Mouse (Mus musculus): Measurements from ENCODE around the gene Kirrel3.

DNA sequence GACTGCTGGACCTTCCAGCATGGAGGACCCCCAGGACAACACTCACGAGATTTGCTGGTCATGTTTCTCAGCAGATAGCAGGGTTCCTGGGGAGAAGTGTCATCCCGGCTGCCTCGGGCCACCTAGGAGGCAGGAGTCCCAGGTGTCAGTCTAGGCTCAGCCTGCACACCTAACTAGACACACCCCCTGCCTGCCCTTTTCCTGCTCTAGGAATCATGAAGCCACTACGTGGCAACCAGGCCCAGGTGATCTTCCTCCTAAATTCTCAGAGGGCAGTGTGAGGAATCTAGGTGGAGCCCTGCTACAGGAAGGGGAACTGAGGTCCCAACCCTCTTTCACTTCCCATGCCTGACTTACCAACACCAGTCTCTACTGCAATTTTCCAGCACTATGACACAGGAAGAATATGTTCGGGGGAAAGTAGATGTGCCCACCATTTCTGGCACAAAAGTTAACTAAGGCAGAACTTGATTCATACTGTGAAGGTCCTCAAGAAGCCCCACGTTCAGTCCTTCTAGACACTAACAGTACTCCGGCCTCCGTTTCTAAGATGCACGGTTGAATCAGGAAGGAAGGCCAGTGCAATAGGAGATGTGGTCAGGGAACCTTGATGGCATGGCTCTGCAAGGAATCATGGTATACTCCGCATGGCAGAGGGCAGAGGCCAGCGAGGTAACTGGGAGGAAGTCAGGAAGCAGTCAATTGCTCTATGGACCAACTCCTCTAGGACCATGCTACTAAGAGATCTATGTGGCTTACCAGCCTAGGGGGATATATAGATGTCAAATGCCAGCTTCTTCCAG is 570.0 kb downstream of the Kirrel3 start:
- no peak for TF ChIP-seq GATA1 (IDR thresholded peaks at IDR 0.05; ENCODE audit: low read length)
- TF ChIP-seq TAL1 (IDR thresholded peaks at IDR 0.05; ENCODE audit: low read length) = no peak
